Mouse (Mus musculus) testis, adult 2 months (tissue): Measurements from ENCODE around the gene Gm20479.

Experiments
- CTCF ChIP-seq: fragments of 200-500 bp; IDR thresholded peaks from 2 replicates; pipeline ENCODE4 v1.5.1; 2012; ENCODE audit warnings: low read depth, mild to moderate bottlenecking, inconsistent platforms, low read length, moderate library complexity; ENCODE audit not compliant: control insufficient read depth, insufficient read depth, insufficient replicate concordance
- POLR2A ChIP-seq: fragments of 200-500 bp; IDR thresholded peaks from 2 replicates; pipeline ENCODE4 v1.6.1; 2012; ENCODE audit warnings: low read depth, mild to moderate bottlenecking, inconsistent platforms, low read length, moderate library complexity; ENCODE audit not compliant: control insufficient read depth

- no peak for TF ChIP-seq POLR2A
- TF ChIP-seq CTCF = no peak
These were observed 34.2 kb upstream of the Gm20479 start for GRCm38 (mm10) chr7:27391416-27391815.
